Mouse (Mus musculus) cerebellum, adult 9-11 months (tissue): ENCODE measurements at regions not wholly inside any gene's neighbourhood (a gene's known extent, or its start where the extent isn't known, plus 50 kb on each side); places are given as distances from the start of the nearest gene placed in this dataset.
A peak's percentile ranks its signal among the peaks of the same experiment; 100 is the strongest.

Experiments
- DNase-seq: peaks from one replicate; pipeline ENCODE4 v3.0.0; 2022

GRCm38 (mm10) chr4:87386271-87386670 lies 156.0 kb upstream of the Slc24a2 start:
- no peak for DNase-seq

- DNase-seq: no peak
Measured at GRCm38 (mm10) chr4:87385221-87385739, 155.0 kb upstream of the Slc24a2 start.

- no peak for DNase-seq
Measured at GRCm38 (mm10) chr4:87384469-87385044, 154.3 kb upstream of the Slc24a2 start.

GRCm38 (mm10) chr4:87380716-87381115 lies 150.4 kb upstream of the Slc24a2 start:
- DNase-seq: no peak

GRCm38 (mm10) chr4:87379516-87380173 lies 149.4 kb upstream of the Slc24a2 start:
- DNase-seq: no peak

GRCm38 (mm10) chr4:87371960-87372359 lies 141.7 kb upstream of the Slc24a2 start:
- DNase-seq: peak; percentile 26

- no peak for DNase-seq
Measured at GRCm38 (mm10) chr4:87369626-87370234, 139.5 kb upstream of the Slc24a2 start.

- DNase-seq: peak; percentile 40
Measured at GRCm38 (mm10) chr4:87368413-87369160, 138.3 kb upstream of the Slc24a2 start.

GRCm38 (mm10) chr4:87367732-87368412 lies 137.6 kb upstream of the Slc24a2 start:
- DNase-seq: peak; percentile 75

- peak; percentile 34 for DNase-seq
Measured at GRCm38 (mm10) chr4:87362201-87362600, 131.9 kb upstream of the Slc24a2 start.

GRCm38 (mm10) chr4:87359483-87359882 lies 129.2 kb upstream of the Slc24a2 start:
- peak; percentile 43 for DNase-seq

- DNase-seq: no peak
Measured at GRCm38 (mm10) chr4:87359004-87359403, 128.7 kb upstream of the Slc24a2 start.

GRCm38 (mm10) chr4:87332968-87333367 lies 102.7 kb upstream of the Slc24a2 start:
- no peak for DNase-seq

- DNase-seq: no peak
Measured at GRCm38 (mm10) chr4:87329136-87329535, 98.9 kb upstream of the Slc24a2 start.

- no peak for DNase-seq
Measured at GRCm38 (mm10) chr4:87321726-87322349, 91.6 kb upstream of the Slc24a2 start.

- DNase-seq: no peak
Measured at GRCm38 (mm10) chr4:87298129-87298528, 67.9 kb upstream of the Slc24a2 start.

- no peak for DNase-seq
Measured at GRCm38 (mm10) chr4:87294538-87294937, 64.3 kb upstream of the Slc24a2 start.
